Mouse (Mus musculus): ENCODE measurements at regions not wholly inside any gene's neighbourhood (a gene's known extent, or its start where the extent isn't known, plus 50 kb on each side); places are given as distances from the start of the nearest gene placed in this dataset.

GRCm38 (mm10) chr1:3900354-3900753, 907.3 kb upstream of the Gm37988 start:
- Histone ChIP-seq H3K4me3 (no peak overlapping the region), H3K4me1 (replicated peaks) (no peaks in the 10 kb centered on the region), H3K9ac (no peak overlapping the region), H3K9me3 (replicated peaks) (no peaks in the 10 kb centered on the region), H3K36me3 (no peaks in the 10 kb centered on the region), H3K27me3 (replicated peaks) (no peaks in the 10 kb centered on the region), H3K4me2 (no peak overlapping the region), H3K27ac (ENCODE audit: poor library complexity, severe bottlenecking) (no peak overlapping the region)
- ATAC-seq (ENCODE audit: insufficient number of reproducible peaks, low FRiP score), result no peak
- 53% methylated on average over 2 of the region's 2 CpGs for WGBS

GRCm38 (mm10) chr1:3903432-3903831, 904.3 kb upstream of the Gm37988 start:
- Histone ChIP-seq H3K9ac (no peak overlapping the region), H3K4me1 (replicated peaks) (no peaks in the 10 kb centered on the region), H3K4me3 (no peak overlapping the region), H3K27ac (ENCODE audit: poor library complexity, severe bottlenecking) (no peak overlapping the region), H3K9me3 (replicated peaks) (no peaks in the 10 kb centered on the region), H3K4me2 (no peak overlapping the region), H3K27me3 (replicated peaks) (no peaks in the 10 kb centered on the region), H3K36me3 (no peaks in the 10 kb centered on the region)
- 52% methylated on average over 1 of the region's 1 CpGs for WGBS
- ATAC-seq (ENCODE audit: insufficient number of reproducible peaks, low FRiP score), result no peak

- no peak for ATAC-seq (ENCODE audit: insufficient number of reproducible peaks, low FRiP score)
- H3K4me1 ChIP-seq (replicated peaks), result peaks cover 8% of the 10 kb centered on the region
- H3K36me3 ChIP-seq, result no peaks in the 10 kb centered on the region
- no peak overlapping the region for H3K27ac ChIP-seq (ENCODE audit: poor library complexity, severe bottlenecking)
- no peaks in the 10 kb centered on the region for H3K9me3 ChIP-seq (replicated peaks)
- no peak overlapping the region for H3K9ac ChIP-seq
- 0% methylated on average over 1 of the region's 1 CpGs for WGBS
- no peak overlapping the region for H3K4me3 ChIP-seq
- no peak overlapping the region for H3K4me2 ChIP-seq
- H3K27me3 ChIP-seq (replicated peaks), result no peaks in the 10 kb centered on the region
Observed at GRCm38 (mm10) chr1:3912499-3912898, 895.2 kb upstream of the Gm37988 start.

GRCm38 (mm10) chr1:3913631-3914030, 894.1 kb upstream of the Gm37988 start:
- ATAC-seq (ENCODE audit: insufficient number of reproducible peaks, low FRiP score), result no peak
- Histone ChIP-seq H3K4me2 (no peak overlapping the region), H3K27ac (ENCODE audit: poor library complexity, severe bottlenecking) (0 out of 2 replicates have a peak overlapping the region, but pooled peaks have one; percentile 15), H3K4me1 (replicated peaks) (peaks cover 8% of the 10 kb centered on the region), H3K4me3 (no peak overlapping the region), H3K27me3 (replicated peaks) (no peaks in the 10 kb centered on the region), H3K36me3 (no peaks in the 10 kb centered on the region), H3K9me3 (replicated peaks) (no peaks in the 10 kb centered on the region), H3K9ac (no peak overlapping the region)
- WGBS, result 40% methylated on average over 1 of the region's 1 CpGs

Data from heart, embryonic 12.5 days (tissue).